Mouse (Mus musculus): ENCODE results near the gene Runx2. TPM values are rescaled to one million over a fixed set of nuclear protein-coding genes. Genes with fewer than 3 reads are reported as not detected.

The Runx2 gene
- polyA plus RNA-seq, 1 experiment from 2014 or later, result 10.1 TPM

- WGBS, result 63% methylated on average over 14 of the region's 14 CpGs
- no peaks in the 10 kb centered on the region for H3K9me3 ChIP-seq (replicated peaks; ENCODE audit: control insufficient read depth, low read length)
- no peak overlapping the region for H3K4me3 ChIP-seq (ENCODE audit: low read depth, low read length)
- no peak for ATAC-seq (replicated peaks; ENCODE audit: insufficient number of reproducible peaks, low FRiP score, low TSS enrichment, low read depth)
- H3K4me2 ChIP-seq (ENCODE audit: low read depth, low read length), result no peak overlapping the region
- H3K36me3 ChIP-seq (replicated peaks; ENCODE audit: control insufficient read depth, insufficient read depth, low read depth, low read length), result no peaks in the 10 kb centered on the region
- no peaks in the 10 kb centered on the region for H3K4me1 ChIP-seq (ENCODE audit: control insufficient read depth, insufficient read depth, low read length)
- no peak overlapping the region for H3K9ac ChIP-seq (replicated peaks; ENCODE audit: low read length)
- H3K27me3 ChIP-seq (ENCODE audit: control insufficient read depth, insufficient read depth, low read length), result no peaks in the 10 kb centered on the region
- no peak for DNase-seq (ENCODE audit: low spot score)
- no peak overlapping the region for H3K27ac ChIP-seq (replicated peaks; ENCODE audit: low read depth, low read length)
Observed at GRCm38 (mm10) chr17:44702506-44703298, 111.9 kb downstream of the Runx2 start.

- H3K4me2 ChIP-seq (ENCODE audit: low read depth, low read length), result no peak overlapping the region
- no peaks in the 10 kb centered on the region for H3K9me3 ChIP-seq (replicated peaks; ENCODE audit: control insufficient read depth, low read length)
- 88% methylated on average over 4 of the region's 4 CpGs for WGBS
- H3K4me1 ChIP-seq (ENCODE audit: control insufficient read depth, insufficient read depth, low read length), result no peaks in the 10 kb centered on the region
- no peak overlapping the region for H3K27ac ChIP-seq (replicated peaks; ENCODE audit: low read depth, low read length)
- H3K36me3 ChIP-seq (replicated peaks; ENCODE audit: control insufficient read depth, insufficient read depth, low read depth, low read length), result no peaks in the 10 kb centered on the region
- no peak for ATAC-seq (replicated peaks; ENCODE audit: insufficient number of reproducible peaks, low FRiP score, low TSS enrichment, low read depth)
- DNase-seq (ENCODE audit: low spot score), result no peak
- H3K4me3 ChIP-seq (ENCODE audit: low read depth, low read length), result no peak overlapping the region
- no peak overlapping the region for H3K9ac ChIP-seq (replicated peaks; ENCODE audit: low read length)
- no peaks in the 10 kb centered on the region for H3K27me3 ChIP-seq (ENCODE audit: control insufficient read depth, insufficient read depth, low read length)
Observed at GRCm38 (mm10) chr17:44701531-44701930, 113.1 kb downstream of the Runx2 start.

DNA sequence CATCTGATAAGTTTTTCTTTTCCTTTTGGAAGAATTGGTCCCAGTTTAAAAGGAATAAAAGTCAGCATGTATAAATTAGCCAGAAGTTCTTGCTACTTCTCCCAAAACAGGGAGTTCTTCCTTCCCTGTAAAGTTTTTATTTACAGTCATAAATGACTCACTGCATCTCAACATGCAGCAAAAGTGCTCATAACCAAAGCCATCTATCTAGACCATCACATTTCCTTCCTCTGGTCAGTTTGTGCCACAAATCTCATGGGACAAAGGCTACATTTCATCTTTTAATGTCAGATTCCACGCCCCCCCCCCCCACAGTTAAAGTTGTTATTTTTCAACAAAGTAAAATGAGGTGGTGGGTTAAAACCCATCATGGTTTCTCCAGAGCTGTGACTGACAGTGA lies 114.3 kb downstream of the Runx2 start:
- WGBS, result 83% methylated on average over 1 of the region's 1 CpGs
- H3K4me1 ChIP-seq (ENCODE audit: control insufficient read depth, insufficient read depth, low read length), result no peaks in the 10 kb centered on the region
- H3K27me3 ChIP-seq (ENCODE audit: control insufficient read depth, insufficient read depth, low read length), result no peaks in the 10 kb centered on the region
- H3K27ac ChIP-seq (replicated peaks; ENCODE audit: low read depth, low read length), result no peak overlapping the region
- no peaks in the 10 kb centered on the region for H3K9me3 ChIP-seq (replicated peaks; ENCODE audit: control insufficient read depth, low read length)
- no peak overlapping the region for H3K9ac ChIP-seq (replicated peaks; ENCODE audit: low read length)
- no peak overlapping the region for H3K4me3 ChIP-seq (ENCODE audit: low read depth, low read length)
- DNase-seq (ENCODE audit: low spot score), result no peak
- ATAC-seq (replicated peaks; ENCODE audit: insufficient number of reproducible peaks, low FRiP score, low TSS enrichment, low read depth), result no peak
- no peaks in the 10 kb centered on the region for H3K36me3 ChIP-seq (replicated peaks; ENCODE audit: control insufficient read depth, insufficient read depth, low read depth, low read length)
- no peak overlapping the region for H3K4me2 ChIP-seq (ENCODE audit: low read depth, low read length)

DNA sequence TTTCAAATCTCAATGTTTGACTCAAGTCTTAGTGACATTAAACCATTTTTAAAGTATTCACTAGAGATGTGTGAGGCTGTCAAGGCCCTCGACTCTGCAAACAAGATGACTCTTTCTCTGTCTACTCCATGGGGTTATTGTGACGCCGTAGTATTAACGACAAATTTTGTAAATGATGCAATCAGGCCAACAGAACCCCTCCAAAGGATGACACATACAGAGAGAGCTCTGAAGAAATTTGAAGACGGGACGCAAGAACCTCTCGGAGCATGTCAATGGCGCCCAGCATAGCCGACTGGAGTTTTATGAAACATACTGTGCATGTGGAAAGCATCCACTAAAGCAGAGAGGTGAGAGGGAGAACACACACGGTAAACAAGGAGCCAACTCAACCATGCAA lies 117.5 kb downstream of the Runx2 start:
- DNase-seq (ENCODE audit: low spot score) (no peak), ATAC-seq (replicated peaks; ENCODE audit: insufficient number of reproducible peaks, low FRiP score, low TSS enrichment, low read depth) (no peak)
- no peaks in the 10 kb centered on the region for H3K9me3 ChIP-seq (replicated peaks; ENCODE audit: control insufficient read depth, low read length)
- no peaks in the 10 kb centered on the region for H3K4me1 ChIP-seq (ENCODE audit: control insufficient read depth, insufficient read depth, low read length)
- no peak overlapping the region for H3K4me2 ChIP-seq (ENCODE audit: low read depth, low read length)
- no peak overlapping the region for H3K9ac ChIP-seq (replicated peaks; ENCODE audit: low read length)
- H3K27ac ChIP-seq (replicated peaks; ENCODE audit: low read depth, low read length), result no peak overlapping the region
- H3K4me3 ChIP-seq (ENCODE audit: low read depth, low read length), result no peak overlapping the region
- no peaks in the 10 kb centered on the region for H3K36me3 ChIP-seq (replicated peaks; ENCODE audit: control insufficient read depth, insufficient read depth, low read depth, low read length)
- H3K27me3 ChIP-seq (ENCODE audit: control insufficient read depth, insufficient read depth, low read length), result no peaks in the 10 kb centered on the region
- WGBS, result 93% methylated on average over 10 of the region's 10 CpGs

- no peak for ATAC-seq (replicated peaks; ENCODE audit: insufficient number of reproducible peaks, low FRiP score, low TSS enrichment, low read depth)
- Histone ChIP-seq H3K9ac (replicated peaks; ENCODE audit: low read length) (no peak overlapping the region), H3K27ac (replicated peaks; ENCODE audit: low read depth, low read length) (no peak overlapping the region), H3K4me2 (ENCODE audit: low read depth, low read length) (no peak overlapping the region), H3K4me1 (ENCODE audit: control insufficient read depth, insufficient read depth, low read length) (no peaks in the 10 kb centered on the region), H3K27me3 (ENCODE audit: control insufficient read depth, insufficient read depth, low read length) (no peaks in the 10 kb centered on the region), H3K9me3 (replicated peaks; ENCODE audit: control insufficient read depth, low read length) (no peaks in the 10 kb centered on the region), H3K4me3 (ENCODE audit: low read depth, low read length) (no peak overlapping the region), H3K36me3 (replicated peaks; ENCODE audit: control insufficient read depth, insufficient read depth, low read depth, low read length) (no peaks in the 10 kb centered on the region)
- whole genome bisulfite sequencing, result 72% methylated on average over 5 of the region's 7 CpGs
- no peak for DNase-seq (ENCODE audit: low spot score)
Observed at GRCm38 (mm10) chr17:44693552-44693951, 121.0 kb downstream of the Runx2 start.

DNA sequence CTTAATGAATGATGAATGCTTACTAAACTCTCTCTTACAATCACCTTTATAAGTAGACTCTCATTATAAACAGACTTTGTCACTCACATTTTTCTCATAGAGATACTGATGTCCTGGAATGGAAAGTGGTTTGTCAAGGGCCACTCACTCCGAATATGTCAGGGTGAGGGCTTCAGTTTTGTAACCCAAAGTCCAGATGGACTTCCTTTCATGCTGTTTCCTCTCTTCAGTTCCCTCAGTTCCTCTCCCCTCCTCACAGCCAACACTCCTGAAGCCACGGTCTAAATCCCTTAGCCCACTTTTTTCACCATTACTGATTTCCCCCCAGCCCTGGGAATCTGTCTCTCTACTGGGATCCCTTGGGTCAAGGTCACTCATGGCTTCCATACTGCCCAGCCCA lies 123.1 kb downstream of the Runx2 start:
- no peaks in the 10 kb centered on the region for H3K36me3 ChIP-seq (replicated peaks; ENCODE audit: control insufficient read depth, insufficient read depth, low read depth, low read length)
- H3K9ac ChIP-seq (replicated peaks; ENCODE audit: low read length), result no peak overlapping the region
- no peaks in the 10 kb centered on the region for H3K9me3 ChIP-seq (replicated peaks; ENCODE audit: control insufficient read depth, low read length)
- WGBS, result 68% methylated on average over 2 of the region's 2 CpGs
- no peak overlapping the region for H3K4me3 ChIP-seq (ENCODE audit: low read depth, low read length)
- H3K4me2 ChIP-seq (ENCODE audit: low read depth, low read length), result no peak overlapping the region
- ATAC-seq (replicated peaks; ENCODE audit: insufficient number of reproducible peaks, low FRiP score, low TSS enrichment, low read depth) (no peak), DNase-seq (ENCODE audit: low spot score) (no peak)
- H3K4me1 ChIP-seq (ENCODE audit: control insufficient read depth, insufficient read depth, low read length), result no peaks in the 10 kb centered on the region
- H3K27ac ChIP-seq (replicated peaks; ENCODE audit: low read depth, low read length), result no peak overlapping the region
- H3K27me3 ChIP-seq (ENCODE audit: control insufficient read depth, insufficient read depth, low read length), result no peaks in the 10 kb centered on the region

DNA sequence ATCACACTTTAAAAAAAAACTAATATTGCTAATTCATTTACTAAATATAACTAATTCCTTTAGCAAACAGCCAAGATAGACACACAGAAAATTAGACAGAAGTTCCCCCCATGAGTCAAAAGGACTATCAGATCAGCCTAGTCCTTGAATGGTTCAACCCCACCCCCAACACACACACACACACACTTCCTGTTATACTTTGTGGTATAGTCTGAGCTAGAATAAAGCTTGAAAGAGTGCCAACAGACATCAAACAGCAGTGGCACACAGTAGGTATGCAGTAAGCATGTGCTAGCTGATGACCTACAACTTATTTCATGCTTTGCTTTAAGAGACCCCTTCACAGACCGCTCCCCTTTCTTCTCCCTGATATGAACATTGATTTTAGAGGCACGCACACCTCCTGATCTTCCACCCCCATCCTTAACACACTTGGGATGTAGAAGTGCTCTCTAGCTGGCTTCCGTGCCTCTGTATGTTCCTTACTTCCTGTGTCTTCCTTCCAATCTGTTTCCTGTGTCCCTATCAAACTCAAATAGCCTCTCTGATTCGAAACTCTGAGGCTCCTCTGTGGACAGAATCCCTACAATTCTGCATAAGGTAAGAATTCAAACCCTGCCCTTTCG lies 124.1 kb downstream of the Runx2 start:
- no peak overlapping the region for H3K4me2 ChIP-seq (ENCODE audit: low read depth, low read length)
- H3K9me3 ChIP-seq (replicated peaks; ENCODE audit: control insufficient read depth, low read length), result no peaks in the 10 kb centered on the region
- no peak overlapping the region for H3K27ac ChIP-seq (replicated peaks; ENCODE audit: low read depth, low read length)
- H3K27me3 ChIP-seq (ENCODE audit: control insufficient read depth, insufficient read depth, low read length), result no peaks in the 10 kb centered on the region
- H3K9ac ChIP-seq (replicated peaks; ENCODE audit: low read length), result no peak overlapping the region
- ATAC-seq (replicated peaks; ENCODE audit: insufficient number of reproducible peaks, low FRiP score, low TSS enrichment, low read depth) (no peak), DNase-seq (ENCODE audit: low spot score) (no peak)
- 87% methylated on average over 5 of the region's 5 CpGs for WGBS
- no peaks in the 10 kb centered on the region for H3K36me3 ChIP-seq (replicated peaks; ENCODE audit: control insufficient read depth, insufficient read depth, low read depth, low read length)
- no peaks in the 10 kb centered on the region for H3K4me1 ChIP-seq (ENCODE audit: control insufficient read depth, insufficient read depth, low read length)
- H3K4me3 ChIP-seq (ENCODE audit: low read depth, low read length), result no peak overlapping the region

DNA sequence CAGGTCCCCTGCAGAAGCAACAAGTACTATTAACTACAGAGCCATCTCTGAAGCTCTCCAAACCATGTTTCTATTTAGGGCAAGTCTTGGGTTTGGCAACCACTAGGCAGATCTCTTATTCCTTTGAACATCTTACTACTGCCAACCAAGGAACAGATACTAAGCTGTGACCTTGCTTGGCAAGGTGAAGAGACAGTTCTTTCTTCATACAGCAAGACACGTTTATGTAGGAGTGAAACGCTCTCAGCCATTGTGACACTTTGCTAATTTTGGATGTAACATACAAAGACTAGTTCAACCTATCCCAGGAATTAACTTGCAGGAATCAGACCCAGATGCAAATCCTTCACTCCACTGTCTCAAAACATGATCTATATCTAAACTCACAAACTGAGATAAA lies 126.3 kb downstream of the Runx2 start:
- WGBS, result 72% methylated on average over 2 of the region's 2 CpGs
- Histone ChIP-seq H3K27me3 (ENCODE audit: control insufficient read depth, insufficient read depth, low read length) (no peaks in the 10 kb centered on the region), H3K9ac (replicated peaks; ENCODE audit: low read length) (no peak overlapping the region)

More for the DNA sequence above, 126.3 kb downstream of the Runx2 start:
- H3K4me2 ChIP-seq (ENCODE audit: low read depth, low read length), result no peak overlapping the region
- no peaks in the 10 kb centered on the region for H3K36me3 ChIP-seq (replicated peaks; ENCODE audit: control insufficient read depth, insufficient read depth, low read depth, low read length)
- no peak overlapping the region for H3K27ac ChIP-seq (replicated peaks; ENCODE audit: low read depth, low read length)
- H3K9me3 ChIP-seq (replicated peaks; ENCODE audit: control insufficient read depth, low read length), result no peaks in the 10 kb centered on the region
- ATAC-seq (replicated peaks; ENCODE audit: insufficient number of reproducible peaks, low FRiP score, low TSS enrichment, low read depth) (no peak), DNase-seq (ENCODE audit: low spot score) (no peak)
- no peak overlapping the region for H3K4me3 ChIP-seq (ENCODE audit: low read depth, low read length)
- H3K4me1 ChIP-seq (ENCODE audit: control insufficient read depth, insufficient read depth, low read length), result no peaks in the 10 kb centered on the region
